Mouse (Mus musculus) ES-Bruce4 (cell line): ENCODE results near the gene Ankrd52. TPM values are rescaled to one million over a fixed set of nuclear protein-coding genes. Genes with fewer than 3 reads are reported as not detected.
A peak's percentile ranks its signal among the peaks of the same experiment; 100 is the strongest.

Experiments
- H3K27ac ChIP-seq: 2 replicates; pipeline ENCODE4 v1.5.1; 2012; ENCODE audit warnings: low read length, inconsistent platforms; ENCODE audit not compliant: insufficient read depth
- H3K27me3 ChIP-seq: 2 replicates; pipeline ENCODE4 v1.6.1; 2012; ENCODE audit warnings: mild to moderate bottlenecking, low read length, inconsistent platforms; ENCODE audit not compliant: control insufficient read depth, poor library complexity, insufficient read depth, severe bottlenecking
- H3K36me3 ChIP-seq: 2 replicates; pipeline ENCODE4 v1.6.1; 2012; ENCODE audit warnings: inconsistent platforms, mild to moderate bottlenecking, low read length, moderate library complexity; ENCODE audit not compliant: control insufficient read depth, poor library complexity, insufficient read depth, severe bottlenecking
- H3K4me1 ChIP-seq: one replicate; pipeline ENCODE4 v1.8.1; 2011; ENCODE audit warnings: low read length; ENCODE audit not compliant: control insufficient read depth, insufficient read depth
- H3K4me3 ChIP-seq: 2 replicates; pipeline ENCODE4 v1.5.1; 2011; ENCODE audit warnings: low read depth, mild to moderate bottlenecking, low read length
- H3K9ac ChIP-seq: 2 replicates; pipeline ENCODE4 v1.6.1; 2012; ENCODE audit warnings: low read depth, mild to moderate bottlenecking, inconsistent platforms; ENCODE audit not compliant: poor library complexity, severe bottlenecking
- H3K9me3 ChIP-seq: replicated peaks from 2 replicates; pipeline ENCODE4 v1.6.1; 2012; ENCODE audit warnings: mild to moderate bottlenecking, low read length, inconsistent platforms; ENCODE audit not compliant: control insufficient read depth, poor library complexity, insufficient read depth, severe bottlenecking
- CTCF ChIP-seq: IDR thresholded peaks from one replicate; pipeline ENCODE4 v1.8.1; 2011; ENCODE audit warnings: low read depth, low read length
- EP300 ChIP-seq: IDR thresholded peaks from 2 replicates; pipeline ENCODE4 v1.6.1; 2011; ENCODE audit warnings: low read depth, low read length; ENCODE audit not compliant: insufficient read depth
- POLR2A ChIP-seq: IDR thresholded peaks from one replicate; pipeline ENCODE4 v1.8.1; 2011; ENCODE audit warnings: low read length; ENCODE audit not compliant: insufficient read depth
- polyA plus RNA-seq: library from polyadenylated mRNA; stranded (reverse); fragments of >200 nt; gene quantifications from 2 replicates; pipeline ENCODE4 v1.2.4, GENCODE M21; 2011; ENCODE audit warnings: low read depth; ENCODE audit not compliant: missing spikeins, insufficient read depth, insufficient read length

The Ankrd52 gene
- polyA plus RNA-seq, 1 experiment: 29.0 TPM

DNA sequence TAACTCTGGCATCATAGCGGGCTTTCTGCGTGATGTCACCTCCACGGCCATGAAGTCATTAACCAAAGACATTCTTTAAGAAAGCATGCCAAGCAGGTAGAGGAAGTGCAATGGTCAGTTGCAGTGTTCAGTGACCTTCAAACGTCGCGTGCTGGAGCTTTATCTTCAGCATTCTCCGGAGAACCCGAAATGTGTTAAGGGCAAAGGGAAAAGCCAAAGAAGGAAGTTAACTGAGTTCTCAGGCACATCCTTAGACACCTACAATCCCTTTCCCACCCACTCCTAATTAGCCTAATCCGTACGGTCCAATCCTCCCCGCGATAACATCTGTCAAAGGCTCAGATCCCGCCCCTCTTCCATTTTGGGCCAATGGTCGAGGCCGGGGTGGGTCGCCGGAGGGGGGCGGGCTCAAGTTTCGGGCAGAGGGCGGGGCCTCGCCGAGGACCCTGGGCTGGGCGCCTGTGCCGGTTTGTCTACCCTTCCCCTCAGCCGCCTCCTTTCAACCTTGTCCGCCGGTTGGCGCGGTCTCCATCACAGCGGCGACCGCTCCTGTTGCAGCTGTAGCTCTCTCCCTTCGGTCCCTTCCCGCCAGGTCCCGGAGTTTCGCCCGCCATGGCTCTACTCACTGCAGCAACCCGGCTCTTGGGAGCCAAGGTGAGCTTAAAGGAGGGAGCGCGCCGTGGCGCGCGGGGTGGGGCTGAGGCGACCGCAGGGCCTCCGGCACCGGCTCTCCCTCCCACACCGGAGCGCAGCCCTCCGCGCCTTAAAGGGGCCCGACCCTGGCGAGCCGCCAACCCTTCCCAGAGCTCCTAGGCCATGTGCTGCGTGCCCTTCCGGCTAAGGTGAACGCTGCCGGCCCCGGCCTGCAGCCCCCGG lies 39.4 kb upstream of the Ankrd52 start, which contains the start of gene Cs:
Gene Cs, plus strand, starts transcription at position 429 of the 876 bp plus-strand sequence.
- H3K27ac ChIP-seq: peak within 1 kb of the TSS; percentile 77
- H3K4me3 ChIP-seq: peak within 1 kb of the TSS; percentile 99
- no peaks in the 10 kb centered on the region for H3K9me3 ChIP-seq
- H3K9ac ChIP-seq: peak within 1 kb of the TSS; percentile 92
- peaks cover 21% of the 10 kb centered on the region for H3K36me3 ChIP-seq
- peak; percentile 88 for TF ChIP-seq POLR2A
- no peak for TF ChIP-seq EP300
- TF ChIP-seq CTCF: no peak
- no peaks in the 10 kb centered on the region for H3K4me1 ChIP-seq
- H3K27me3 ChIP-seq: no peaks in the 10 kb centered on the region

DNA sequence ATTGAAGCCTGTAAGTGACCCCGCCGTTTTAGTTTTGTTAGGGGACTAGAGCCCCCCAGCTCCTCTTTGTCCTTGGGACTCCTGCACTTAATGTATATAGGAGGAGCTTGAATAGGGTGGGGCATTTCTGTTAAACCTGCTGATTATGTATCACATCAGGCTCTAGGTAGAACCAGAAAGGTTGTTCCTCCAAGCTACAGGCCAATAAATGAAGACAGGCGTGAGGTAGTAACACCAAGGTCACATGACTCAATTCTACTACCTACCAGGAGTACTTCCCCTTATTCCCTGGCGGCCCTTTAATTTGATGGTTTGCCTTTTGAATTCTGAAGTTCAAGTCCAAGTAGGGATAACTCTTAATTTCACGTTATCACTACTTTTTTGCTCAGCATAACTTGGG lies 38.5 kb upstream of the Ankrd52 start:
- Histone ChIP-seq H3K36me3 (peaks cover 23% of the 10 kb centered on the region), H3K9me3 (no peaks in the 10 kb centered on the region)
- TF ChIP-seq EP300: no peak

GRCm38 (mm10) chr10:128338948-128339347 lies 38.0 kb upstream of the Ankrd52 start:
- Histone ChIP-seq H3K9me3 (no peaks in the 10 kb centered on the region), H3K9ac (peak overlapping the region; percentile 92), H3K27me3 (no peaks in the 10 kb centered on the region), H3K4me3 (no peak overlapping the region), H3K36me3 (peaks cover 25% of the 10 kb centered on the region), H3K27ac (no peak overlapping the region), H3K4me1 (no peaks in the 10 kb centered on the region)
- TF ChIP-seq CTCF (no peak), EP300 (no peak), POLR2A (no peak)

More for the DNA sequence above, 38.5 kb upstream of the Ankrd52 start:
- H3K9ac ChIP-seq: peak overlapping the region; percentile 92
- peak overlapping the region; percentile 98 for H3K4me3 ChIP-seq
- H3K4me1 ChIP-seq: no peaks in the 10 kb centered on the region
- H3K27me3 ChIP-seq: no peaks in the 10 kb centered on the region
- peak overlapping the region; percentile 63 for H3K27ac ChIP-seq

GRCm38 (mm10) chr10:128340257-128340656 lies 36.7 kb upstream of the Ankrd52 start:
- no peak for TF ChIP-seq EP300
- TF ChIP-seq CTCF: peak; percentile 33
- no peaks in the 10 kb centered on the region for H3K4me1 ChIP-seq
- H3K27me3 ChIP-seq: no peaks in the 10 kb centered on the region
- H3K9me3 ChIP-seq: no peaks in the 10 kb centered on the region
- 0 out of 2 replicates have a peak overlapping the region, but pooled peaks have one; percentile 62 for H3K9ac ChIP-seq
- H3K4me3 ChIP-seq: no peak overlapping the region
- H3K27ac ChIP-seq: peak overlapping the region; percentile 56; the same call in 1 of the 2 replicates
- H3K36me3 ChIP-seq: peaks cover 25% of the 10 kb centered on the region

GRCm38 (mm10) chr10:128343436-128343835 lies 33.5 kb upstream of the Ankrd52 start:
- Histone ChIP-seq H3K9ac (no peak overlapping the region), H3K4me1 (no peaks in the 10 kb centered on the region), H3K9me3 (no peaks in the 10 kb centered on the region), H3K27me3 (no peaks in the 10 kb centered on the region), H3K27ac (peak overlapping the region; percentile 9; the same call in 1 of the 2 replicates), H3K4me3 (no peak overlapping the region), H3K36me3 (peaks cover 35% of the 10 kb centered on the region)
- no peak for TF ChIP-seq CTCF
- no peak for TF ChIP-seq POLR2A
- TF ChIP-seq EP300: no peak
